Mouse (Mus musculus) spleen, postnatal 4 days (tissue): ENCODE results near the gene Slc25a33.

ENCODE experiments used
- DNase-seq, 2 experiments: peaks; one replicate each; pipeline ENCODE4 v3.0.0; 2022; ENCODE audit warnings: low spot score in 2 of 2

Slc25a33 gene

GRCm38 (mm10) chr4:149725661-149726350 lies 48.3 kb downstream of the Slc25a33 start:
- DNase-seq = peak; percentile 76 to 89

DNA sequence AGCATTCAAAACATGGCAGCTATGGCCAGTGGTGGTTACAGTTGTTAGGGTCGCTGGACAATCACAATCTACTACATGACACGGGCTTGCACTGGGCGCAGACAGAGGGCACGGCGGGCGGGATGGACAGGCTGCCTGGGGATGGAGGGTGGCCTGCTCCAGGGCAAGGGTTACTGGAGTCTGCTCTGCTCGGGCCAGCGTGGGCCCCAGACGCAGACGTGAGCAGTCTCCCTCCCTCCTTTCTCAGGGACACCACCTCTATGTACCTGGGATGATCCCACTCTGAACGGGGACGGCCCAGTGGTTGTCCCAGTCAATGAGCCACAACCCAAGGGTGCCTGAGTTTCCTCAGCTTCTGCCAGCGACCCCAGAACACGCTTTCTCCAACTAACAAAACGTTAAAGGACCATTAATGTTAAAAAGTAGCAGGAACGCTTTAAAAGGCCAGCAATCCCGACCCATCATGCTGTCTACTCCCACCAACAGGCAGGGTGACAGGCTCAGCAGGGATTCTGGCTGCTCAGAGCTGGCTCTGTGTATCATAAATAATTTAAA lies 49.1 kb downstream of the Slc25a33 start:
- no peak for DNase-seq

DNA sequence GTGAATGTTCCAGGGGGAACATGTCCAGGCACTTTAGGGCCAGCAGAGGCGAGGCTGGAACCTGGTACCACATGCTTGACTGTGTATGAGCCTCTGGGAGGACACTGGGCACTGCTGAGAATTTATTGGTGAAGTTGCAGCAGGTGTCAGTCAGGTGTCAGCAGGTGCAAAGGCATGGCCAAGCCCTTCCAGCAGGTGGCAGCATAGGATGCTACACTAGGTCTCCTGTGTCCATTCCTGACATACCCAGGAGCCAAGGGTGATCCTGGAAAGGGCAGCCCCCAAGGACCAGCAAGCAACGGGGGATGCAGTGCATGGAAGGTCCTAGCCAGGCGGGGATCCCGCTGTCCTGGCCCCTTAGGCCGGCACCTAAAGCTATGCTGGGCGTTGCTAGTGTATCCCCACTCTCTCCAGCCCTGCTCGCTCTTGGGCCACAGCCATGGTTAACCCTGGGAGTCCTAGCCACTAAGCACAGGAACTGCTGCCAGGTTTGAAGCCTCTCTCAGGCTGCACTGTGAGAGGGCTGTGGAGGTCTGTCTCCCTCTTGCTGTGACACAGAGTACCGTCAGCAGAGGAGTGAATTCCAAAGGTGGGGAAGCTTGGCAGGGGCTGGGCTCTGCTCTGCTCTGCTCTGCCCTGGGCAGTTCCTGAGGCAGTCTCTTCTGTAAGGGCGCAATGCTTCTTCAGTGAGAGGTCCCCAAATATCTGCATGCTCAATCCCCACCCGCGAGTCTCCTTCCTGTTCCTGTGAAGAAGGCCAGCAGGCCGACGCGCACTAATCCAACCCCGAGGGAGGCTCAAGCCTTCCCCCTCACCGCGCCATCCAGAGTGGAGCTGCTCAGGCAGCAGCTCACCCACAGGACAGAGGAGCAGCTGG lies 50.0 kb downstream of the Slc25a33 start:
- peak in 1 of 2 experiments; percentile 78 for DNase-seq

- no peak for DNase-seq
Observed at GRCm38 (mm10) chr4:149723021-149723390, 51.1 kb downstream of the Slc25a33 start.

DNA sequence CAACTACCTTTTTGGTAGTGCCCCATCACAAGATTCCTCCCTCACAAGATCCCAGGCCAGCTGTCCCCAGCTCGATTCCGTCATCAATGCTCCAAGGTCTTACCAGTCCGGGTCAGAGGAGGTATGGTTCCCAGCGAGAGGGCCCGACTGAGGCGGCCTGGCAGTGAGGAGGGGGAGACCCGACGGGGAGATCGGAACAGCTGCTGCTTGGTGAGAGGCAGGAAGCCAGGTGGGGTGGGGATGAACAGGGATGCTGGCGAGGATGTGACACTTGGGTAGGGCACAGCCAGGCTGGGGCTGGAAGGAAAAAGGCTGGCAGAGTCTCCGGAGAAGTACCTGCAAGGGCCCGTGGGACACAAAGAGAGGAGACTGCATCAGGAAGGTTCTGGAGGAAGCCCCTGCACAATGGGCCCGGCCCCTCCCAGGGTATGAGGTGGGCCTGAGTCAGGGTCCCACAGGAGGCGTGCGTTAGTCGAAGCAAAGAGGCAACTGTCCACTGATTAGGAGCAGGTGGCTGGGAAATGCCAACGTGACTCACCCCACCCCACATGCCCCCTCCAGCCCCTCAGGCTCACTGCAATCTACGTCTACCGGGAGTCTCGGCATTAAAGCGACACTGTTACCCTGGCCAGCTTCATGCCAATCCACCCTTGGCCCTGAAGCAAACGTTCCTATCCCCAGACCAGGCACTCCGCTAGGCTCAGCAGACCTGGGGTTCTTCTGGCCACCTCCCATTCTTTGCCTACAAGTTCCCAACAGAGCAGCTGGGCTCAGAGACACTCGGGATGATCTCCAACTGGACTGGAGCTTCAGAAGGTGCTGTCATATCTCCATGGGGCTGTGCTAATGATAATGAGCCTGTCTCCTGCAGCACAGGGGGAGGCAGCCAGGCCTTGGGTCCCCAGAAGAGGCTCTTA lies 51.7 kb downstream of the Slc25a33 start:
- DNase-seq = no peak

GRCm38 (mm10) chr4:149721163-149721562 lies 52.9 kb downstream of the Slc25a33 start:
- DNase-seq = no peak

DNA sequence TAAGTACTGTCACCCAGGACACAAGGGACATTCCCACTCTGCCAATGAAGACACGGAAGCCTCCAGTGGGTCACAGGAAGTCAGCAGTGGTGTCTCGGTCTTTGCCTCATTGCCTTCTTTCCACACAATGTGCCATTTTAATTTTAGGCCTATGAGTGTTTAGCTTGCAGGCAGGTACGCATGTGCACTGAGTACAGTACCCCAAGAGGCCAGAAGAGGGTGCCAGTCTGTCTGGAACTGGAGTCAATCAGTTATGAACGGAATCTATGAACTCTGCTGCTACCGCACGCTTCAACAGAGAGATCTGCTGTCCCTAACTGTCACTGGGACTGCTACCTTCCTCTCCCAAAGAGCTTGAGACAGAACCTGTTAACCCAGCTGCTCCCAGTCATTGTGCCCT lies 54.4 kb downstream of the Slc25a33 start:
- peak in 1 of 2 experiments; percentile 44 for DNase-seq

DNA sequence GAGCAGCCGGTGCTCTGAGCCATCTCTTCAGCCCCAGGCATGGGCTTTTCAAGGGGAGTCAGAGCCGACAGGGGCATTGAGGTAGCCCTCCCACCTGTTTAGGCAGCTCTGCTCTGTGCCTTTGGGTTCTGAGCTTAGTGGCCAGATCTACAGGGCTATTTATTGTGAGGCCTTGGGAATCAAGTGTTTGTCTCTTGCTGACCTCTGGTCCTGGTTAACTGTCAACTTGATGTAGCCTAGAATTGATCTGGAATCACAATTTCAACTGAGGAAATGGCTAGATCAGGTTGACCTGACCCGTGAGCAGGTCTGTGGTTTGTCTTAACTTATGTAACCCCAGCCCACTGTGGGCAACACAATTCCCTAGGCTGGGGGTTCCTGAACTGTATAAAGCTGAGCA lies 59.5 kb downstream of the Slc25a33 start:
- DNase-seq = no peak

- no peak for DNase-seq
Observed at GRCm38 (mm10) chr4:149711955-149712354, 62.1 kb downstream of the Slc25a33 start.

DNA sequence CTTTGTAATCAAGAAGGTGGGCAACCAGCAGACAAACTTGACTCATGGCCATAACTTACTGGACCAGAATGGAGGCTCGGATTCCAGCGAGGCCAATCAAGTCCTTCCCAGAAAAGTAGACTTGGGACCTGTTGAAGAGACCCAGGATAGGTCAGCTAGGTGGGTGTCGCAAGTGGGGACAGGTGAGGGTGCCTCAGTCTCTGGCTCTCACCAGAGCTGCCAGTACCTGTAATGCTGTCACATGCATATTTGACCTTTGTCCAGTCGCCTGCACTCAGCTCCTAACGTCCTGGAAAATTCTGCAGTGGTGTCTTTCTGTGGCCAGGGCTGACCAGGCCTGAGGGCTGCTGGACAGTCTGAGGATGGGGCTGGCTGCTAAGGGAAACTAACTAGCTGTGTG lies 62.6 kb downstream of the Slc25a33 start:
- no peak for DNase-seq

DNA sequence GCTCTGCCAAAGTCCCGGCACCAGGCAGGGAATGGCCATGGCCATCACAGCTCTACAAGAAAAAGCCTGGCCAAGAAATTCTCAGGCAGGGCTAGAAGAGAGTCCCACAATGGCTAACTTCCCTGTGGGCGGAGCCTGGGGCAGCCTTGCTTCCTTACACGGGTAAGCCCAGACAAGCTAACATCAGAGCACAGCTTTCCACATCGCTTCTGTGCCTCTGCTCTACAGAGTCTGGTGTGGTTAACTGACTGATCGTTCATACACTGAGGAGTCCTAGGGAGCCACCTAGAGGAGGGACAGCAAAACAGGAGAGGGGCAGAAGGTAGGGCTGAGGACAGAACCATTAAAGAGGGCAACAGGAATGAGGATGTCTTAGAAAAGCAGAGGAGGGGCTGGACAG lies 63.6 kb downstream of the Slc25a33 start:
- peak; percentile 67 to 76 for DNase-seq

- DNase-seq = peak; percentile 65 to 76
Observed at GRCm38 (mm10) chr4:149705941-149706340, 68.1 kb downstream of the Slc25a33 start.

DNA sequence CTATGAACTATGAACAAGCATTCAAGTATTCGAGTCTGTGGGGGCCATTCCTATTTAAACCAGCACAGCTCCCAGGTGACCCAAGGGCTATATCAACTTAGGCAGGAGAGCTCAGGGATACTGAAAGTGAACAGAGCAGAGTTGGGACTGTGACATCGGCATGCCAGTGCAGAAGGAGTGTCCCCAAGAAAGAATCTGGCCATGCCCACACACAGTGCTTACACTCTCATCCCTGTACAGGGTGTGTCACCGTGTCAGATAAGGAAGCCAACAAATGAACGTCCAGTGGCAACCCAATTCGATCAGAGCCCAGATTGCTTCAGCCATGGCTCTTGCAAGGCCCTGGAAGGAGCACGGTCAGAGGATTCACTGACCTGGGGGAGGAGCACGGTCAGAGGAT lies 68.8 kb downstream of the Slc25a33 start:
- DNase-seq = no peak

DNA sequence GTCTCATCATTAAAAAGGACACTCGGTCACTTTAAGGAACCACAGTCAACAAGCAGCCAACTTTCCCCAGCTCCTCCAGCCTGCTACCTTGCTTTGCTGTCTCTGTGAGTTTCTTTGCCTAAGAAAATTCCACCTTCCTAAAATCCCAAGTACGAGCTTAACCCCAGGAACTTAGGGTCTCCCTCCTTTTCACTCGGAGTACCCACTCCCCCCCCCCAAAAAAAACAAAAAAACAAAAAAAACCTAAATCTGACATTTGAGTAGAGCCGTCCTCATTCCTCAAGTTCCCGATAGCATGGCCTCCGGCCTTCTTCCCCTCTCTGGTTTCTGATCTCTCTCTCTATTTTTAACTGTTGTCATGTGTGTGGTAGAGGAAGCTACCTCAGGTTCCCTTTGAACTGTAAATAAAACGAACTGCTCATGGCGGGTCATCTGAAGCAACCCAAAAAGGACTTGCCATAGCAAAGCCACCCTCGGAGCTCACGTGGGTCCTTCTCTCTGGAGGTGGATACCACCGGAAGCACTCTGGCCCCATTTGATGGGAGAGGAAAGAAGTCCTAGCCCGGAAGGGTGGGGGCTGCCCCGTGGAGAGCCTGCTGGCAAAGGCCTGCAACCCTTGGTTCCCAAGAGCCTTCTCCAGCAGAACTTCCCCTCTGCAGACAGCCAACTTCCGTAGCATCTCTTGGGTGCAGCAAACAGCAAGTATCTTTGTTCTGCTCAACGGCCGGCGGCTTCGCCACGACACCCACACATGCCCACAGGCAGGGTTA lies 71.7 kb downstream of the Slc25a33 start, which contains the start of gene Pik3cd:
TSS of gene Pik3cd (minus strand) at position 362 of the 770 bp plus-strand sequence.
- peak; percentile 60 to 80 for DNase-seq

- peak; percentile 82 to 85 for DNase-seq
Observed at GRCm38 (mm10) chr4:149701426-149702209, 72.5 kb downstream of the Slc25a33 start.

DNA sequence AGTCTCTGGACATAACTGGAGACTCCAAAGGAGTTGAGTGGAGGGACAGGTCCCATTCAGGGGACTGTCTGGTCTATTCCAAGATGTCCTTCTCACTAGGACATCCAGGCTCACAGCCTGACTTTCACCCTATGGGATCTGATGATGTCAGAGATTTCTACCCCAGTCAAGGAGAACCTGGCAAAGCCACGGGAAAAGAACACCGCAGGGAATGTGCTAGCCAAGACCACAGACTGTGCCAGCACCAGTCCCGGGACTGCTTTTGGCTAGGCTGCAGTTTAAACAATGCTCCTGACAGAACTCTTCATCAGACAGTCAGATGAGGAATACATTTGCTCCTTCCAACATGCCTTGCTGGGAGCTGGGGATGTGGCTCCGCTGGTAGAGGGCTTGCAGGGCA lies 74.1 kb downstream of the Slc25a33 start:
- DNase-seq = no peak

GRCm38 (mm10) chr4:149698197-149698821 lies 75.8 kb downstream of the Slc25a33 start:
- DNase-seq = peak; percentile 70 to 81

GRCm38 (mm10) chr4:149697506-149698196 lies 76.4 kb downstream of the Slc25a33 start:
- DNase-seq = peak; percentile 54 to 79
